Mouse (Mus musculus): Measurements from ENCODE around the gene Ing5.

DNA sequence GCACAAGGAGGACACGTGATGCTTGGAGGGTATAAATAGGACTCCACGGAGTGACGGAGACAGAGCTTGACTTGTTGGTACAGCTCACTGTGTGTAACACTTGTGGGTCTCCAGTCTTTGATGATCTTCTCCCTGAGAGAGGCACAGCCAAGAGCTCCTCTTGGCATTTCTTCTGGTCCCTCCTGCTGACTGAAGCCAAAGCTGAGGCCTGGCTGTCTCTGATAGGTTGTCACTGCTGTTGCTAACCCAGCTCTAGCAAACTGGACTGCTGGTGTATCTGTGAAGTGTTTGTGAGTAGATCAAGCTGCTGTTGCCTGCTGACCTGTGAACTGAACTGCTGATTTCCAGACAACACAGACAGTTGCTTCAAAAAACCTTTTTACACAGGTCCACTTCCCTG is 33.9 kb upstream of the Ing5 start:
- TF ChIP-seq CTCF (IDR thresholded peaks at IDR 0.05; ENCODE audit: borderline replicate concordance, control insufficient read depth, extremely low read depth, insufficient read depth, low read length, poor library complexity) (no peak), POLR2A (IDR thresholded peaks at IDR 0.05; ENCODE audit: control insufficient read depth, extremely low read depth, insufficient read depth, low read length, poor library complexity) (no peak)

Data from thymus, adult 2 months (tissue).